Mouse (Mus musculus) adrenal gland, adult 8-10 months (tissue): ENCODE data around the gene Ifi203. TPM values are rescaled to one million over a fixed set of nuclear protein-coding genes. Genes with fewer than 3 reads are reported as not detected.
"Not testable (repeated sequence)": the region's sequence is repeated elsewhere in the genome, so short reads cannot be mapped to it uniquely, and the experiment has no call there.

ENCODE experiments used
- DNase-seq: peaks from one replicate; pipeline ENCODE4 v3.0.0; 2022
- total RNA-seq, 4 experiments: library from RNA; stranded (reverse); gene quantifications; 2 replicates each; pipeline ENCODE4 v1.2.4; 2022

Gene Ifi203
- total RNA-seq, 4 experiments from 2014 or later, result 8.3 to 18.8 (median 14.0) TPM

DNA sequence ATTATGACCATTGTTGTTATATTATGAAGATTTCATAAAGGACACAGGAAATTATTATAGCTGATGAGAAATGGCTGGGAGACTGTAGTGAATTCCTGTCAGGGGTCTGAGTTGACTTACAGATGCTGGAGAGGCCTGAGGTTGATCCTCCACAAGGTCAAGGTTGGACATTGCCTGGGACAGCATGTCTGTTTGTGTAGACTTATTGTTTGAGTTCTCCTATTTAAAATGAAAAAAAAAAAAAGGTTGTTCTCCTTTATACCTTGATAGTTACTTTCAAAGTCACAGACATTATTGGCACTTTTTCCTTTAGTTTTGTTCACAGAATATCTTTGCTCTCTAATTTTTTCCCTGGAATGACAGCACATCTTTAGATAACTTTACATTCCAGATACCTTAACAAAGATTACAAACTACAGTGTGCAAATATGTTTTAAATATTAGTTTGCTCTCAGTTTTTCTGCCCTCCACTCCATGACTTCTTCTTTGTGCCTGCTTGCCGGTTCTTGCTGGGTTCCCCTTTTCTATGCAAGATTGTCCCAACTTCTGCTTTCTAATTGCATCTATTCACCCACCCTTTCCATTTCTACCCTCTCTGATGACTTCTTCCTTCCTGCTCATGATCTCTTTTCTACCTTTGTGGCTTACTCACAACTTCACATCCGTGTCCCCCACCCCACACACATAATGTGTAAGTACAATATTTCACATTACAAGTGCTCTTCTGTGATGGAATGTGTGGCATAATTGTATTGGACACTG is 55.3 kb downstream of the Ifi203 start:
- not testable (repeated sequence) for DNase-seq

- DNase-seq, result not testable (repeated sequence)
These were observed 62.3 kb downstream of the Ifi203 start for GRCm38 (mm10) chr1:173880004-173880666.

DNA sequence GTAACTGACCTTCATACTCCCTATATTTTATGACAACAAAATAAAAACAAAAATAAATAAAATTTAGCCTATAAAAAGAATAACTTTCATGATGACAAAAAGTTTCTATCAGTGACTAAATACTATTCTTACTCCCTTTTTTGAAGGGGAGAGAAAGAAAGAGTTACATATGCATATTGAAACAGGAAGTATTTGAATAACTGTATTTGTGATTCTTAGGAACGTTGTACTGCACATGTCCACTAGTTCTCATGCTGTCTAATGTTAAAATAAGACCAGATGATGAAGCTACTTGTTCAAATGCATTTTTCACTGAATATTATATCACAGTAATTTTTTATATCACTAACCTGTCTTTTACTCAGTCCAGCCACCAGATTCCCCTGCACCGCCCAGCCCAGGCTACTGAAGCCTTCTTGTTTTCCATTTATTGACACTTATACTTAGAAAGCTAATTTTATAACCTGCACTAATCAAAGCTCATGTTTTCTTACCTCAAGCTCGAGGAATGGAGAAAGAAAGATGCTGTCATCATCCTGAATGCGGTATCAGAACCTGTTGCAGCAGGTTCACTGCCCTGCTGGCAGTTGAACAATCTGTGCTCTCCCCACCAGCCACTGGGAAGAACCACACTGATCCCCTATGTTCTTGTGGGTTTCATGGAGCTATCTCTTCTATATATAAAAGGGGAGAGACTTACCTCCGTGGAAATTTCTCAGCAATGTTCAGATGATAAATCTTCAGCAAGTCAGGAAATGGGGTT is 63.1 kb downstream of the Ifi203 start:
- not testable (repeated sequence) for DNase-seq

DNA sequence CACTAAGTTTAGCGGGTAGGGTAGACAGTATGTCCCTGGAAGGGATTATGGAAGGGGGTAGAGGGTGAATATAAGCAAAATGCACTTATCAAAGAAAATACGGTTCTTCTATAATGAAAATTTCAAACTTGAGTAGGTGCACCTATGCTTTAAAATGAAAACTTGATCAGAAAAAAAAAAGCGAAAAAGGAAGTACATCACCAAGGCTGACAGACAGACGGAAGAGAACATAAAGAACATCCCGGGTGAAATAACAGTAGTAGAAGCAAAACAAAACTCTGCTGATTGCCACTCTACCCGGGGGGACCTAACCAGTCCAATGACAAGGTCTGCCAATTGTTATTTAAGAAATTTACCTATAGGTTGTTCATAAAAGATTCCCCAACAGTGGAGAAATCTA is 64.2 kb downstream of the Ifi203 start:
- DNase-seq, result not testable (repeated sequence)

DNA sequence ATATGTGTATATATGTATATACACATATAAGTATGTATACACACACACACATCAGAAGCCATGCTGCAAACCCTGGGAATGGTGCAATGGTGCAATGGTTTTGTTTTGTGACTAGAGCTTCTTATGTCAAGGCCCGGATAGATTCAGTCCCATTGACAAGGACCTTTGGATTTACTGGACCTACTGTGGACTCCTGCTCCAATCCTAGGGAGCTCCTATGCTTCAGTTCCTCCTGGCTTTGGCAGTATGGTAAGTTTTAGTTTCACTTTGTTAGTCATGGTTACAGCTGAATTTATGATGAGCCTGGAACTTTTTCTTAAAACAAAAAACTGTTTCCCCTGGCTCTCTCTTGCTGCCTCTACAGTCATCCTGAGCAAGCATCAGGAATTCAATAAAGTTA is 65.3 kb downstream of the Ifi203 start:
- not testable (repeated sequence) for DNase-seq

Other genes with a start within 250 kb of the Ifi203 start
- gene Ifi207, start 200.9 kb downstream of the Ifi203 start, total RNA-seq, result 1 to 10 TPM; 3.4 to 6.7 (median 4.5) TPM
- 1 to 10 TPM; 4.8 to 6.7 (median 5.6) TPM for gene Ifi204, start 175.7 kb downstream of the Ifi203 start, total RNA-seq
- gene Ifi211, start 29.6 kb downstream of the Ifi203 start, total RNA-seq, result 1 to 10 TPM; 1.3 to 3.0 (median 1.6) TPM
- gene Mndal, start 181 bp downstream of the Ifi203 start, total RNA-seq, result 10 to 100 TPM; 10.5 to 23.6 (median 16.3) TPM
- not detected for gene Ifi202b, start 40.1 kb upstream of the Ifi203 start, total RNA-seq
- gene Ifi205, start 89.1 kb upstream of the Ifi203 start, total RNA-seq, result 1 to 10 TPM; 2.7 to 6.5 (median 4.3) TPM
- not detected for gene Olfr433, start 98.0 kb upstream of the Ifi203 start, total RNA-seq
- not detected for gene Olfr432, start 106.5 kb upstream of the Ifi203 start, total RNA-seq
- not detected for gene Olfr430, start 123.9 kb upstream of the Ifi203 start, total RNA-seq
- not detected for gene Olfr429, start 141.7 kb upstream of the Ifi203 start, total RNA-seq
- not detected for gene Olfr427, start 154.2 kb upstream of the Ifi203 start, total RNA-seq
- gene Olfr231, start 178.5 kb upstream of the Ifi203 start, total RNA-seq, result not detected
- gene Olfr424, start 188.8 kb upstream of the Ifi203 start, total RNA-seq, result not detected
- not detected for gene Olfr420, start 213.0 kb upstream of the Ifi203 start, total RNA-seq
- gene Spta1, start 230.1 kb upstream of the Ifi203 start, total RNA-seq, result under 1 TPM; 0.15 to 0.25 (median 0.24) TPM